Mouse (Mus musculus): ENCODE results near the gene Rab11fip5. TPM values are rescaled to one million over a fixed set of nuclear protein-coding genes. Genes with fewer than 3 reads are reported as not detected.

Gene Rab11fip5
- total RNA-seq, 4 experiments from 2014 or later: 62.7 to 80.9 (median 72.0) TPM

GRCm38 (mm10) chr6:85314064-85314798 lies 60.2 kb downstream of the Rab11fip5 start:
- no peak for DNase-seq (ENCODE audit: low spot score)

- no peak for DNase-seq (ENCODE audit: low spot score)
These were observed 66.5 kb downstream of the Rab11fip5 start for GRCm38 (mm10) chr6:85307894-85308293.

GRCm38 (mm10) chr6:85306375-85306774 lies 68.1 kb downstream of the Rab11fip5 start:
- DNase-seq (ENCODE audit: low spot score): no peak

- no peak for DNase-seq (ENCODE audit: low spot score)
These were observed 68.6 kb downstream of the Rab11fip5 start for GRCm38 (mm10) chr6:85305826-85306225.

GRCm38 (mm10) chr6:85304966-85305365 lies 69.5 kb downstream of the Rab11fip5 start:
- no peak for DNase-seq (ENCODE audit: low spot score)

- peak; percentile 71 for DNase-seq (ENCODE audit: low spot score)
These were observed 71.9 kb downstream of the Rab11fip5 start for GRCm38 (mm10) chr6:85302326-85303055.

- DNase-seq (ENCODE audit: low spot score): peak; percentile 41
These were observed 78.9 kb downstream of the Rab11fip5 start for GRCm38 (mm10) chr6:85295384-85296167.

GRCm38 (mm10) chr6:85294004-85294379 lies 80.4 kb downstream of the Rab11fip5 start:
- DNase-seq (ENCODE audit: low spot score): no peak

GRCm38 (mm10) chr6:85293255-85294003 lies 81.0 kb downstream of the Rab11fip5 start:
- peak; percentile 7 for DNase-seq (ENCODE audit: low spot score)

GRCm38 (mm10) chr6:85290869-85291824 lies 83.3 kb downstream of the Rab11fip5 start:
- DNase-seq (ENCODE audit: low spot score): no peak

GRCm38 (mm10) chr6:85288193-85288857 lies 86.1 kb downstream of the Rab11fip5 start:
- no peak for DNase-seq (ENCODE audit: low spot score)

- no peak for DNase-seq (ENCODE audit: low spot score)
These were observed 88.0 kb downstream of the Rab11fip5 start for GRCm38 (mm10) chr6:85286283-85287047.

Small RNA genes within 50 kb of the gene (microRNA-seq; reads per million reads assigned to microRNA genes)
- not detected for gene Mir705

Other genes with a start within 250 kb of the Rab11fip5 start
- 100 to 1,000 TPM in 1 of 4 experiments, 10 to 100 TPM in 3; 85.7 to 109 (median 94.2) TPM for gene Spr, start 236.9 kb downstream of the Rab11fip5 start, total RNA-seq (2022)
- gene Emx1, start 187.2 kb downstream of the Rab11fip5 start, total RNA-seq (2022): not detected
- gene Sfxn5, start 41.2 kb downstream of the Rab11fip5 start, total RNA-seq (2022): 1 to 10 TPM; 3.2 to 6.4 (median 4.5) TPM
- gene Noto, start 49.3 kb upstream of the Rab11fip5 start, total RNA-seq (2022): not detected
- gene Smyd5, start 57.4 kb upstream of the Rab11fip5 start, total RNA-seq (2022): 10 to 100 TPM; 10.8 to 12.4 (median 11.6) TPM
- gene Cct7, start 76.9 kb upstream of the Rab11fip5 start, total RNA-seq (2022): 100 to 1,000 TPM; 135 to 164 (median 150) TPM
- 10 to 100 TPM; 11.5 to 12.6 (median 12.0) TPM for gene Pradc1, start 77.3 kb upstream of the Rab11fip5 start, total RNA-seq (2022)
- gene Fbxo41, start 128.4 kb upstream of the Rab11fip5 start, total RNA-seq (2022): under 1 TPM in 2 of 4 experiments, not detected in 2; 0.03 TPM
- gene Egr4, start 139.0 kb upstream of the Rab11fip5 start, total RNA-seq (2022): not detected
- 1 to 10 TPM; 2.0 to 2.1 (median 2.0) TPM for gene Alms1, start 212.9 kb upstream of the Rab11fip5 start, total RNA-seq (2022)

All from heart, adult 8-10 months (tissue).